Mouse (Mus musculus): ENCODE results near the gene Pdcl3. TPM values are rescaled to one million over a fixed set of nuclear protein-coding genes. Genes with fewer than 3 reads are reported as not detected.

Pdcl3 gene
- 10 to 100 TPM; 69.7 to 80.5 TPM for total RNA-seq (2021)
- long read RNA-seq, experiment 1, transcript Pdcl3-201 (6 exons, 3,914 nt) = major isoform, 53 of 60 reads
- long read RNA-seq, experiment 1, partial matches to known transcripts = 2 of 60 reads
- long read RNA-seq, experiment 1, other reads (novel, unspliced or antisense) = 5 of 60 reads
- long read RNA-seq, experiment 2, transcript Pdcl3-201 (6 exons, 3,914 nt) = major isoform, 31 of 34 reads
- long read RNA-seq, experiment 2, partial matches to known transcripts = 1 of 34 reads
- long read RNA-seq, experiment 2, other reads (novel, unspliced or antisense) = 2 of 34 reads

- DNase-seq = no peak
Measured at GRCm38 (mm10) chr1:38985308-38985707, at the start of gene Pdcl3. TSS of gene Pdcl3 (plus strand) at chr1:38985608.

- peak in 1 of 2 experiments; percentile 10 for DNase-seq
Measured at GRCm38 (mm10) chr1:38936780-38937179, 48.6 kb upstream of the Pdcl3 start.

- no peak for DNase-seq
Measured at GRCm38 (mm10) chr1:38938849-38939248, 46.6 kb upstream of the Pdcl3 start, which contains the start of gene Nms. TSS of gene Nms (plus strand) at chr1:38939149.

DNA sequence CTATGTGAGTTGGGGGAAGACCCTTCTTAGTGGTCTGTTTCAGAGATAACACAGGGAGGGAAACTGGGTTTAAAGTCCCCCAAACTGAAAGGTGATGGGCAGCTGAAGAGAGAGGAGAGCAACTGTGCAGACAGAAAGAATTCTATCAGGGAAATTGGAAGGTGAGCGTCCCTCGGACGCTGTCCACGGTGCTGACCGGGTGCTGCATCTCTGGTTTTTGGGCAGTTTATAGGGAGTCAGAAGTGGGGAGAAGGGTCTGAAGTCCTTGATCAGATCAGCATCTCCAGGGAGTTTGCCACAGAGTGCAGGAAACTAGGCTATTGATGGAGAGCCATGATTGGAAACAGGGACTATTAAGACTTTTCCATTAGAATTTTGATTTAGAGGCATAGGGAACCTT, 45.8 kb upstream of the Pdcl3 start:
- peak in 1 of 2 experiments; percentile 18 for DNase-seq

DNA sequence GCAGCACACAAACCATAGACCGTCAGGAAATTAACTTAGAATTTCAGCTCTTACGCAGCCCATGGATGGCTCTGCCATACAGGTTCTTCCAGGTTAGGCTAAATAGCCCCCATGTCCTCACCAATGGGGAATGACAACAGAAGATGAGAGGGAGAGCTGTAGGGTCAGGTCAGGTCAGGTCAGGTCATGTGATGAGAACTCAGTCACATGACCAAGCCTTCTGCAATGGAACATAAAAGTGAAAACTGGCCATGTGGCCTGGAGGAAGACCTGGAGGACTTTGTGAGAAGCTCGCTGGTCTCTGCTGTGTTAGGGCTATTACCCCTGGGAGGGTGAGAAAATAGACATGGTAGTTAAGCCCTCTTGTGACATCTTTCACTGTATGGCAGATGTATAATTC, 29.0 kb upstream of the Pdcl3 start:
- no peak for DNase-seq

DNA sequence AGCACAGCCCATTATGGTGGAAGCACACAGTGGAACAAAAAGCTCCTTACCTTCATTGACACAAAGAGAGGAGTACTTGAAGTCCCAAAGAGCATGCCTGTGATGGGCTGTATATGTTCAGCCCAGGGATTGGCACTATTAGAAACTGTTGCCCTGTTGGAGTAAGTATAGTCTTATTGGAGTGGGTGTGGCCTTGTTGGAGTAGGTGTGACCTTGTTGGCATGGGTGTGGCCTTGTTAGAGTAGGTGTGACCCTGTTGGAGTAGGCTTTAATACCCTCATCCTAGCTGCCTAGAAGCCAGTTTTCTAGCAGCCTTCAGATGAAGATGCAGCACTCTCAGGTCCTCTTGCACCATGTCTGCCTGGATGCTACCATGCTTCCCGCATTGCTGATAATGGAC, 16.3 kb upstream of the Pdcl3 start:
- DNase-seq = no peak

GRCm38 (mm10) chr1:38971712-38972111, 13.7 kb upstream of the Pdcl3 start:
- DNase-seq = no peak

DNA sequence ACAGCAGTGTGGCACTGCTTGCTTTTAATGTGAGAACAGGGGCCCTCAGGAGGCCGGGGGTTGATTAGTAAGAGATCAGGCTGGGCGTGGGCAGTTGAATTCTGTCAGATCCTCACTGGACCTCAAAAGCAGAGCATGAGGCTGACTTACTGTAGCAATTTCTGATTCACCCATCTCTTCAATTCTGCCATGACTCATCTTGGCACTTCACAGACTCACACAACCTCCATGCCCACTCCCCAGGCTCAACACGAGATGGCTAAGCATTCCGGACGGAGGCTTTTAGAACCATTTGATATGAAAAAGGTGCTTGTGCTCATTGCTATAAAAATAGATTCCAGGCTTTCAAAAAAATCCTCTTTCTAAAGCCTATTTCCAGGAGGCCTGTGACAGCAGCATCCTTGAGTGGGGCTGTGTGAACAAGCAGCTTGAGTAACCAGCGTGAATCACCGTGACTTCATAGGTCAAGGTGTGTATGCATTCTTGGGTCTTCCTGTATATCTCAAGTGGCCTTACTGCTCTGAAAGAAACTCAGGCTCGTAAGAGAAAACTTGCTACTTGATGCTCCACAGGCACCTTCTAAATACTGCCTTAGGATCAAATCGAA, 12.3 kb upstream of the Pdcl3 start:
- DNase-seq = no peak

DNA sequence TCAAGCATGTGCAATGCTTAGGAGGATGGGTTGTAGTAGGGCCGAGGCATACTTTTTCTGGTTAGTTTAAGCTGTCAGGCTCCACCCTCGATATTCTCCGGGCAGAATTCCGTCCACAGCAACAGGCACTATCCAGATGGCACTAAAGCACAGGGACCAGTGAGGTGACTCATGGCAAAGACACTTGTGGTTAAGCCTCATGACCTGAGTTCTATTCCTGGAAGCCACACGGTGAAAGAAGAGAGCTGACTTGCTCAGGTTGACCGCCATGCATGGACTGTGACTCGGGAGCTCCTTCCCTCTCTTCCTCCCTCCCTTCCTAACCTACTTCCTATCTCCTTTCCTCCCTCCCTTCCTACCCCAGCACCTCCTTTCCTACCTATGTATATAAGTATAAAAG, 5.5 kb upstream of the Pdcl3 start:
- no peak for DNase-seq

DNA sequence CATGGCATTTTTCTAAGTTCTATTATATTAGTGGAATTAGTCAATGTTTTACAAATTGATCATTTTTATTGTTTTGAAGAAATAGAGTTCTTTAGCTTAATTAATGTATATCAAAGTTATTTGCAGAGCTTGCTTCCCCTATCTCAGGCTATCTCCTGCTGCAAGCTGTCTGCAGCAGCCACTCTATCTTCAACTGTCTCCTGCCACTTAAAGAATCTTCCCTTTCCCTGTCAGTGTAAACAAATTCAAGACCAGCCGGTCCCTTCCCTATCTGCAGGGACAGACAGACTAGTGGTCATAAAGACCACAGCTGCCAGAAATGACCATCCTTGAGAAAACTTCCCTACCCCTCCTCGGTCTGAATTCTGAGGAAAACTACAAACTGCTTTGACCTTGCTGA, 1.5 kb upstream of the Pdcl3 start:
- no peak for DNase-seq

GRCm38 (mm10) chr1:38987080-38987864, 1.9 kb downstream of the Pdcl3 start:
- DNase-seq = peak; percentile 98 to 99

GRCm38 (mm10) chr1:38987865-38988211, 2.4 kb downstream of the Pdcl3 start:
- no peak for DNase-seq

GRCm38 (mm10) chr1:38988357-38988756, 2.9 kb downstream of the Pdcl3 start:
- no peak for DNase-seq

GRCm38 (mm10) chr1:38992365-38992764, 7.0 kb downstream of the Pdcl3 start:
- DNase-seq = peak in 1 of 2 experiments; percentile 32

- peak; percentile 68 to 91 for DNase-seq
Measured at GRCm38 (mm10) chr1:39001106-39001505, 15.7 kb downstream of the Pdcl3 start.

- DNase-seq = no peak
Measured at GRCm38 (mm10) chr1:39005751-39006354, 20.4 kb downstream of the Pdcl3 start.

DNA sequence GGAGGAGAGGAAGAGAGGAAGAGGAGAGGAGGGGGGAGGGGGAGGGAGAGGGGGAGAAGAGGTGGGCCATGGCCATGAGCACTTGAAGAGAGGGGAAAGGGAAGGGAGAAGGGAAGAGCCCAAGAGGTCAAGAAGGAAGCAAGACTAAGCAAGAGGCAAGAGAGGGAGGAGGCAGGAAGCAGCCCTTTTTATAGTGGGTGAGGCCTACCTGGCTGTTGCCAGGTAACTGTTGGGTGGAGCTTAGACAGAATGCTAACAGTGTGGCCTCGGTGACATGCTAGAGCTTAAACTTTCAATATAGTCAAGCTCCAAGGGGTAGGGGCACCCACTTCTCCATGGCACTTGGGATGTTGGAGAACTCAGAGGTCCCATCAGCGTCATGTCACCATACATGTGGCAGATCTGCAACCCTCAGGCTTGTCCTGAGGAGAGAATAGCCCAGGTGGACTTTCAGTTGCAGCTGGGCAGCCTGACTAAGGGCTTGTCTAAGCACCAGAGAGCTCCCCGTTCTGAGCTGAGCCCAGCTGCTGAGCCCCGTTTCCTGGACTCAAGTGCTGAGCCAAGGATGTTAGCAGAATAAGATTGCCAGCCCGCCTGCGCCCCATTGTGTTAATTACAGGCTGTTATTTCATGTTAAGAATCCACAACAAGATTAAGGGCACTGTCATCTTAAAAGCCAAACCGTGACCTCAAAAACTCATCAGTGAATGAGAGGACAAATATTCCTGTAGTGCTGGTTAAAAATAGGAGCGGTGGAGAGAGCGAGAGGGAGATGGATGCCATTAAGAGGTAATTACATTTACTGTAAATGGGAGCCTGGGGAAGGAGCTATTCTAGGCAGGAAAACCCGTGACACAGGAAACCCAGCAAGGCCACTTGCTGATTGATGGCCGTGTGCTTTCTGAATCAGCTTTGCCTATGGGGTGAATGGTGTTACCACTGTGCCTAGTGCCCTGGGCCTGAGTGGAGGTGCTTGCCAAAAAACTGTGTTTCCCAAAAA, 21.7 kb downstream of the Pdcl3 start:
- DNase-seq = peak; percentile 12 to 26

DNA sequence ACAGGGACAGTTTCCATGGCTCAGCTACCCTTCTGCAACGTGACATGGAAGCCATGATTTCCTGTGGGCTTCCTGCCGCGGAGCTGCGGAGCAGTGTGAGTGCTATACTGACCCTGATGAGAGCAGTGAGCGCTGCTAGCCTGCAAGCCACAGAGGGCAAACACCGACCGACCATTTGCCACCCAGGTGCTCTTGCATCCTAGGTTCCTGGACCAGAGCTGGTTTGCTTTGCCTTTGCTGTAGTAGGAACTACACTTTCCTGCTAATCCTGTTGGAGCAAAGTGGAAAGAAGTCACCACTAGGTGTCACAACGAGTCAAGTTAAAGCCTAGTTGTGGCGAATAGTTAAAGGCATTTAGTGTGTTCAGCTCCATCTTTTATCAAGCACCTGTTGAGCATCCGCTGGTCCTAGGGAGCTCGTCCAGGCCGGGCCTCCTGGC, 25.2 kb downstream of the Pdcl3 start:
- DNase-seq = peak; percentile 76 to 87

DNA sequence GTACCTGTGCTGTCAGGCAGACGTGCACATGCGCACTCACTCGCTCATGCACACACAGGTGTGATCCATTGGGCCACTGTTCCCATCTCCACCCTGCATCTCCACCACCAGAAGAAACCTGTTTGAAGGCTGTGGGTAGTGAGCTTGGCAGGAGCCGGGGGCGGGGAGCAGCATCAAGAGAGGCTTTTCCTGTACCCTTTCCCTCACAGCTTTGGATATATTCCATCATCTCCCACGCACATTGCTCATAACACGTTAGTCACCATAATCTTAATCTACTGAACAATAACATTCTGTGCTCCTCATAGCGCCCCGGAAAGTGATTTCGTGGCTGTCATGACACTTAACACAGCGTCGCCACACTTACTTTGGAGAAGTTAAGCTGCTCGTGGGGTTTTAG, 27.2 kb downstream of the Pdcl3 start:
- DNase-seq = no peak

DNA sequence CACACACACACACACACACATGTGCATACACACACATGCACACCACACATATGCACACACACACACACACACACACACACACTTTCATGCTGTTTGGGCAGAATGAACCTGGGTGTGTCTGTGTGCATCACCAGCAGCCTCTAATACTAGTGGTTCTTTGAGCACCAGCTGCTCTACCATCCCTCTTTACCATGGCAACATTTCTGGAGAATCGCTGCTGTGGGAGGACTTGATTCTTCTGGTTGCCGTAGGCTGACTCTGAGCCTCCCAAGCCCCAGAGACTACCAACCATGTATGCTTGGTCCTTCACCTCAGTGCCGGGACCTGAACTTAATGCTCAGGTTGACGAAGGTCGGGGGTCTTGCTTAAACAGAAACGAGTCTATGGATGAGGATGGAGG, 28.4 kb downstream of the Pdcl3 start:
- no peak for DNase-seq

- no peak for DNase-seq
Measured at GRCm38 (mm10) chr1:39015529-39015928, 30.1 kb downstream of the Pdcl3 start.

All from heart, adult 18-20 months (tissue).